Mouse (Mus musculus) heart, adult 18-20 months (tissue): ENCODE data around the gene Olfr1461. TPM values are rescaled to one million over a fixed set of nuclear protein-coding genes. Genes with fewer than 3 reads are reported as not detected.

ENCODE experiments used
- DNase-seq, 2 experiments: peaks; one replicate each; pipeline ENCODE4 v3.0.0; 2021 to 2022; ENCODE audit warnings: mixed read lengths in 1 of 2
- long read RNA-seq, 2 experiments: library from polyadenylated mRNA; stranded (forward); transcript quantifications; one replicate each; pipeline ENCODE4 v2.0.0; 2021
- total RNA-seq, 2 experiments: library from RNA; stranded (reverse); gene quantifications; 2 replicates each; pipeline ENCODE4 v1.2.3; 2021

The Olfr1461 gene
- total RNA-seq: not detected
- long read RNA-seq, experiment 1: 0 reads
- long read RNA-seq, experiment 2: 0 reads

DNA sequence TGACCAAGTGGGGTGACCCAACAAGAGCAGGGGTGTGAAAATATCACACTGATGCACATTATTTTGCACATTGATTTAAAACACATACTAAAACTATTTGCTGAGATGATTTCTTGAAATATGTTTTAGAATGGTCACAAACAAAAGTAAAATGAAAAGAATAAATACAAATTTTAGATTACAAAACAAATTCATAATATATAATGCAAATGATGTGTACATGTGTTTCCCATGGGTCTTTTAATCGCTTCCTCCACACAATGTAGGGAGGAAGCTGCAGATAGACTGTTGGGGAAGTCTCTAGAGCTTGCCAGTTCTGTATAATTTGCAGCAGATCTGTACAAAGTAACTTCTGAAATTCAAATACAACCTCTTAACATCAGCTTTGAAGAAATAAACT, at the start of gene Olfr1461:
TSS of gene Olfr1461 (plus strand) at position 301 of the 400 bp plus-strand sequence.
- DNase-seq: no peak

DNA sequence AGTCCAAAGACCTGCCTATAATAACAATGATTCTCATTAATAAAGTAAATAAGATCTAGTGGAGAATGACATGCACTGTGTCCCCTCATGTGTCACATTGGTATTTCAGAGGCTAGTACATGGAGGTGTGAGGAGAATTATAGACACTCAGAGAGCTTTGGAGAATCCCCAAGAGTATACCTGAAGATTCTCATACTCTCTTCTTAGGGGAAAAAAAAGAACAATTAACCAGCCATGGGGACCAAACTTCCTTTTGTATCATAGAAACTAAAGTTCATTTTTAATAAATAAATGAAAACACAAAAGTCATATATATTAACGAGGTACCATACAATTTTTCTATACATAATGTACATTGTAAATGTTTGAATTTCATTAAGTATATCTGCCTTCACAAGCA, 13.4 kb upstream of the Olfr1461 start, which contains the start of gene Olfr1459:
TSS of gene Olfr1459 (minus strand) at position 101 of the 400 bp plus-strand sequence.
- no peak for DNase-seq

DNA sequence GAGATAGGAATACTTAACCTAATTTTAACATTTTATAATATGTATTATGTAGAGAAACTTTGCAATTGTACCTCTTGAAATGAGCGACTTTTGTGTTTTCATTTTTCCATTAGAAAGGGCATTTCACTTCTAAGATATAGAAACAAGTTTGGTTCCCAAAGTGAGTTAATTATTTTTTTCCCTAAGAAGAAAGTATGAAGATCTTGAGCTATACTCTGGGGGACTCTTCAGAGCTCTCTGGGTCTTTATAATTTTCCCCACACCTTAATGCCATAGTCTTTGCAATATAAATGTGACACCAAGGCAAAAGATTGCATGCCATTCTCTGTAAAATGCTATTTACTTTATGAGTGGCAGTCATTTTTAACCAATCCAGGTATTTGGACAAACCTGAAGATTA, 22.6 kb downstream of the Olfr1461 start, which contains the start of gene Olfr1462:
TSS of gene Olfr1462 (plus strand) at position 301 of the 400 bp plus-strand sequence.
- no peak for DNase-seq

Other genes starting within 250 kb of the Olfr1461 start
- not detected for gene Olfr1448, start 238.6 kb upstream of the Olfr1461 start, total RNA-seq
- not detected for gene Olfr1449, start 232.2 kb upstream of the Olfr1461 start, total RNA-seq
- not detected for gene Olfr1450, start 212.7 kb upstream of the Olfr1461 start, total RNA-seq
- gene Olfr1451, start 168.0 kb upstream of the Olfr1461 start, total RNA-seq: not detected
- not detected for gene Olfr1453, start 134.7 kb upstream of the Olfr1461 start, total RNA-seq
- not detected for gene Olfr1454, start 102.4 kb upstream of the Olfr1461 start, total RNA-seq
- gene Olfr1457, start 65.1 kb upstream of the Olfr1461 start, total RNA-seq: not detected
- gene Olfr1458, start 56.2 kb upstream of the Olfr1461 start, total RNA-seq: not detected
- not detected for gene Olfr1459, start 13.5 kb upstream of the Olfr1461 start, total RNA-seq
- not detected for gene Olfr1462, start 22.7 kb downstream of the Olfr1461 start, total RNA-seq
- not detected for gene Olfr1463, start 68.3 kb downstream of the Olfr1461 start, total RNA-seq
- not detected for gene Olfr1465, start 152.5 kb downstream of the Olfr1461 start, total RNA-seq
- not detected for gene Olfr1466, start 175.9 kb downstream of the Olfr1461 start, total RNA-seq
- gene Olfr1467, start 199.2 kb downstream of the Olfr1461 start, total RNA-seq: not detected
- not detected for gene Olfr1469, start 244.8 kb downstream of the Olfr1461 start, total RNA-seq